Mouse (Mus musculus) induced T-regulatory cell, adult 2 months (primary cell): ENCODE measurements around the gene Cd79b.
A peak's percentile ranks its signal among the peaks of the same experiment; 100 is the strongest.

Experiments
- DNase-seq: peaks from one replicate; pipeline ENCODE4 v3.0.0-alpha.2; 2012; ENCODE audit warnings: low read depth

Cd79b gene

DNA sequence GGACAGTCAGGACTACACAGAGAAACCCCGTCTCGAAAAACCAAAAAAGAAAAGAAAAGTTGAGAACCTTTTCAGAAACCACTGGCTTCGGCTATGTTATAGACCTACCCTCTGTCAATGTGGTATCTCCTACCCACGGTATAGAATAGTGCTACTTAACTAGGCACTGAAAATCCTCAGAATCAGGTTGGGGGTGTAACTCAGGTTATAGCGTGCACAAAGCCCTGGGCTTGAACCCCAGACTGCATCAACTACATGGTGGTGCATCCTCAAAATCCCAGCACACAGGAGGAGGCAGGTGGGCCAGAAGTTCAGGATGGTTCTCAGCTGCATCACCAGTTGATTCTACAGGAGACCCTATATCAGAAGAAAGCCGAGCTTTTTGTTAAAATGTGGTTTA is 40.8 kb downstream of the Cd79b start:
- no peak for DNase-seq

- no peak for DNase-seq
Observed at GRCm38 (mm10) chr11:106273311-106273684, 41.3 kb downstream of the Cd79b start.

DNA sequence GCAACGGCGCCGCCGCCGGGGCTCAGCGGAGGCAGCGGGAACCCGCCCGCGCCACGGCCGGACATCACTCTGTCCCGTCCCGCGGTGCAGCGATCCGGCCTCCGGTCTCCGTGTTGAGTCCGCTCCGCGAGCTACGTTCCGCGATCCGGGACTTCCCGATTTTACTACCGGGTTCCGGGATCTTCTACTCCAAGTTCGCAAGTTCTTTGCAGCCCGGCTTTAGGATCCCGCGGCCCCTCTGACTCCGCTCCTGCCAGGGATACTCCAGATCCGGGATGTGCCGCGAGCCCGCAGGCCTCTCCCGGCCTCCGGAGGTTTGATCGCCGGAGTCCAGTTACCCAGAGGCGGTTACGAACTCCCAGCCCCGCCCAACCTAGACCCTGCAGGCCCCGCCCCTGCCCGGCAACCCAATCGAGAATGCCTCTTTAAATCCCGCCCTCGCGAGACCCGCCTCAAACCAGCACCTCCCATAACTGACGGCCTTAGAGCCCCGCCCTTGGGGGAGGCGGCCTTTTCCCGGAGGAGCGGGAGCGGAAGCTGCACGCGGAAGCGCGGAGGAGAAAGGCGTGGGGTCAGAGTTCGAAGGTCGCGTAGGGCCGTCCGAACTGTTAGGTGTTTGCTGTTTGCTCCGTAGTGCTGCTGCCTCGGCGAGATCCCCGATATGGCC is 41.8 kb downstream of the Cd79b start, which contains the start of gene Smarcd2:
Gene Smarcd2 (minus strand): TSS at position 329 of the 667 bp plus-strand sequence.
- peak; percentile 99 for DNase-seq

DNA sequence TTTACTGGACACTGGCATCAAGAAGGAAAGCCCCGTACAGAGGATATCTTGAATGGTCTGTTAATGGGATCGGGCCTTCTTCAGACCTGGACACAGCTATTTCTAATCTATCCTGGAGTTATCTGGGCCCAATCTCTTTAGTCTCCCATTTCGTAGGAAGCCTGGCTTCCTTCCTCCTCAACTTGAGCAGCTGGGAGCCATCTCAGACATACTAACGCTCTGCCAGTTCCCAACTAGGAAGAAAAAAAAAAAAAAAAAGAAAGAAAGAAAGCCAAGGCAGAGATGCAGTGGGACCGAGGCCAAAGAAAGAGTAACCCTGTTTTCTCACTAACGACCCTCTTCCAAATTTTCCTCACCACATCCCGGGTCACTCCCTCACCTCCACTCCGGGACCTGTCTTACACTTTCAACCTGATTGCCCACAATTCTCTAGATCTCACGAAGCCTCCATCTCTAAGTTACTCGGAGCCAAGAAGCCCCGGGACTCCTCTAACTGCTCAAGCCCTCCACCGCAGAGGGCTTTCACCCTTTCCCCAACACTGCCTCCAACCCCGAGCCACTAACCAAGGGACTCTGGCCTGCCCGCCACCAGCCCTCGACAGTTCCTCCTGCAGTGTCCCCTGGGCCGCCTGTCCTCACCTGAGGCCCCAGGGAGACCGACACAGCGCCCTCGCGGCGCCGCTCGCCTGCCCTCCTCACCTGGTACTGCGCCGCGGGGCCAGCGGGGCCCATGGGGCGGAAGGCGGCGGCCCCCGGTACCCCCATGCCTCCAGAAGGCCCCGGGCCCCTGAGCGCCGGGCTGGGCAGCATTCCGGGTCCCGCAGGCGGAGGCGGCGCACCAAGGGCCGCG is 42.5 kb downstream of the Cd79b start:
- no peak for DNase-seq

DNA sequence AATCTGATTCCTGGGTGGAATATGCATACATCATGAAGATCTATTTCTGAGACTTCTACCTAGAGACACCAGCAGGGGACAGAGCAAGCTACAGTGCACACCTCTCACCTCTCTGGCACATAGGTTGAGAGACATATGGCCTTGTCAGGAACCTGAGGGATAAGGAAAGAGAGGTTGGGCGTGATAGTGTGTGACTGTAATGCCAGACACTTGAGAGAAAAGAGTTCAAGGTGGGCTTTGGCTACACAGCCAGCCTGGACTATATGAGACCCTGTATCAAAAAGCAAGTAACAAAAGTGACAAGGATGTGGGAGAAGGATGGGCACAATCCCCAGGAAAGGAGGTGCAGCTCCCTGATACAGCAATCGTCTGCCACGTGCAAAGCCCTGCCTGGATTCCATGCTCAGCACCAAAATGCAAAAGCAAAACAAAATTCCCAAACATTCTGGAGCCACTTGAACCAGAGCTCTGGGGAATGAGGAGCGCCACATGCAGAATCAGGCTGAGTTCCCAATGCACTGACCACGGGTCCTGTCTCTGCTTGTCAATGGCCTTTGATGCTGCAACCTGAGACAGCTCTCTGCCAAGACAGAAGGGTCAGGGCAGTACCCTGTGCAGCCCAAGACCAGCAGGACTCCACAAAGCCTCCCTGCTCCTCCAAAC is 43.3 kb downstream of the Cd79b start:
- DNase-seq: no peak

DNA sequence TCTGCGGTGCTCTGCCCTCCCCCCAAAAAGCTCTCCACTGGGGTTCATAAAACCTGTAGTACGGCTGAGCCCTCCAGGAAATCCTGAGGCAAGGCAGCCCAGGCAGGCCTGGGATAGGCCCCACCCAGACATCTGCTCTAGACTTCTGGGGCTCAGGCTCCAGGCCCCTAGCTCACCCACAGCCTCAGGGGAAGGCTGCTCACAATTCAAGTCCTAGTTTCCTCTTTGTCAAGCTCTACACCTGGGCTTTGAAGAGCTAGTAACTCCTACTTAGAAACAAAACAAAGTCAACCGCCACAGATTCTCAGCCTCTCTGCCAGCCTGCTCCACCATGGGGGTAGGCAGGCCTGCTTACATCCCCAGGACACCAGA is 45.5 kb downstream of the Cd79b start:
- DNase-seq: no peak

GRCm38 (mm10) chr11:106268326-106269059 is 46.1 kb downstream of the Cd79b start:
- DNase-seq: no peak

- no peak for DNase-seq
Observed at GRCm38 (mm10) chr11:106267871-106268270, 46.7 kb downstream of the Cd79b start.

DNA sequence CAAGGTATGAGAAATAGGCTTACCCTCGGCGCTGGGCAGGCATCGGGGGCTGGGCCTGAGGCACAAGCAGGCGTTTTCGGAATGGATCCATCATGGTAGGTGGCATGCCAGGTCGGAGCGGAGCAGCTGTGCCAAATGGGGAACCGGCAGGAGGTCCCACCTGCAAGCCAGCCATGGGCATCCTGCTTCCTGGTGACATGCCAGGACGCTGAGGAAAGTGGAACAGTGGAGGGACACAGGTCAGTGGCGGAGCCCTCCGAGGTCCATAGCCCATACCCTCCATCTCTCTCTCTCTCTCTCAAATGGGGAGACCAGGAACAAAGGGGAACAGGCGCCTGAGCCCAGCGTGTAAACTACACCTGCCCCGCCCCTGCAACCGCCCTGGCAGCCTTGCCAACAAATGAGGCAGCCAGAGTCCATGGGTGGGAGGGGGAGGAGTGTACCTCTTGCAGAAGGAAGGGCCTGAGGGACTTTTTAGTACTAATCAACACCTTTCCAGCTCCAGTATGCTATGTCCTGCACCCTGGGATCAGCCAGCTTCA is 47.2 kb downstream of the Cd79b start:
- no peak for DNase-seq

DNA sequence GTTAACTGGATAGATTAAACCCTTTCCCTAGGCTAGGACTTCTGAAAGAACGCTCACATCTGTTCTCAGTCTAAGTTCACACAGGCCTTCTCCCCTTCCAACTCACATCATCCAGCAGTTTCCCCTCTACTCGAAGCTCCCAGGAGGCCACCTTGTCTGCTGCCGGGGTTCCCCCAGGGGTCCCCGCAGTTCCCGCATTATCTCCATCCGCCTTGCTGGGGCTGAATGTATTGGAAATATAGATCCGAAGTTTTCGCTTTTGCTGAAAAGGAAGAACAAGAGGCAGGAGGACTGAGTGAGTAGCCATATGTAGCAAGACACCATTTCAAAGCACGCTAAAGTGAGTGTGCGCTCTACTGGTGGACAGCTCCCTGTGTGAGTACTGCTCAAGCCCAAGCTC is 48.1 kb downstream of the Cd79b start:
- no peak for DNase-seq

GRCm38 (mm10) chr11:106265570-106265969 is 49.0 kb downstream of the Cd79b start:
- DNase-seq: no peak

DNA sequence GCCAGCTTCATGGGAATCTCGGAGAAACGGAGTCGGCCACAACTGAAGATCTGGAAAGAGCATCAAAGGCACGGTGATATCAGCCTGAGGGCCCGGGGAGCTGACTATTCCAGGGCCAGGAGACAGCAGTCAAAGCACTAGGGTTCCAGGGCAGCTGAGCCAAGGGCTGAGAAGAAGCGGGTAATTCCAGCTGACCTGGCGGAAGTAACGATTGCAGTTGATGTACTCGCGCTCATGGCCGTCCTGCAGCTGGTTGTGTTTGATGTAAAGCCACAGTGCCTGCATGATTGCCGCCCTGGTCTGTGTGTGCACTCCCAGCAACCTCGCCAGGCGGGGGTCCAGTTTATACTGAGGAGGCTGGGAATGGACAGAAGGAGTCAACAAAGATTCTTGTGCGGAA is 49.6 kb downstream of the Cd79b start:
- no peak for DNase-seq

GRCm38 (mm10) chr11:106263963-106264362 is 50.6 kb downstream of the Cd79b start:
- DNase-seq: no peak
